Mouse (Mus musculus) midbrain, embryonic 12.5 days (tissue): Measurements from ENCODE around the gene Gm815. TPM values are rescaled to one million over a fixed set of nuclear protein-coding genes. Genes with fewer than 3 reads are reported as not detected.

Experiments used
- ATAC-seq: fragments of 200-750 bp; cut with Nextera tagmentation; 2 replicates; pipeline ENCODE4 v1.8.0; 2017; ENCODE audit warnings: low read depth, moderate TSS enrichment, moderate library complexity; ENCODE audit not compliant: low FRiP score
- H3K27ac ChIP-seq: fragments of 300-500 bp; sonication (generic); replicated peaks from 2 replicates; pipeline ENCODE4 v1.5.1; 2016; ENCODE audit warnings: mild to moderate bottlenecking
- H3K27me3 ChIP-seq: fragments of 300-500 bp; sonication (generic); 2 replicates; pipeline ENCODE4 v1.6.1; 2016; ENCODE audit warnings: mild to moderate bottlenecking
- H3K36me3 ChIP-seq: fragments of 300-500 bp; sonication (generic); 2 replicates; pipeline ENCODE4 v1.6.1; 2016
- H3K4me1 ChIP-seq: fragments of 300-500 bp; sonication (generic); 2 replicates; pipeline ENCODE4 v1.6.1; 2016
- H3K4me2 ChIP-seq: fragments of 300-500 bp; sonication (generic); replicated peaks from 2 replicates; pipeline ENCODE4 v1.6.1; 2016; ENCODE audit warnings: mild to moderate bottlenecking, moderate library complexity
- H3K4me3 ChIP-seq: fragments of 300-500 bp; sonication (generic); 2 replicates; pipeline ENCODE4 v1.5.1; 2016; ENCODE audit warnings: mild to moderate bottlenecking
- H3K9ac ChIP-seq: fragments of 300-500 bp; sonication (generic); replicated peaks from 2 replicates; pipeline ENCODE4 v1.6.1; 2016; ENCODE audit warnings: mild to moderate bottlenecking, moderate library complexity
- H3K9me3 ChIP-seq: fragments of 300-500 bp; sonication (generic); 2 replicates; pipeline ENCODE4 v1.6.1; 2016; ENCODE audit warnings: mild to moderate bottlenecking
- WGBS: fragments of 180-500 bp; shearing (Covaris S2); methylation state at CpG from one replicate; pipeline ENCODE4 v1.1.7; 2016; 5-methylcytosine and 5-hydroxymethylcytosine counted together
- polyA plus RNA-seq: library from polyadenylated mRNA; unstranded; fragments of >200 nt; fragmentation: Nextera tagmentation; extraction: Ambion mirVana; gene quantifications from 2 replicates; pipeline ENCODE4 v1.2.1, GENCODE M21; 2016

Gm815 gene
- polyA plus RNA-seq: not detected in 2 replicates

DNA sequence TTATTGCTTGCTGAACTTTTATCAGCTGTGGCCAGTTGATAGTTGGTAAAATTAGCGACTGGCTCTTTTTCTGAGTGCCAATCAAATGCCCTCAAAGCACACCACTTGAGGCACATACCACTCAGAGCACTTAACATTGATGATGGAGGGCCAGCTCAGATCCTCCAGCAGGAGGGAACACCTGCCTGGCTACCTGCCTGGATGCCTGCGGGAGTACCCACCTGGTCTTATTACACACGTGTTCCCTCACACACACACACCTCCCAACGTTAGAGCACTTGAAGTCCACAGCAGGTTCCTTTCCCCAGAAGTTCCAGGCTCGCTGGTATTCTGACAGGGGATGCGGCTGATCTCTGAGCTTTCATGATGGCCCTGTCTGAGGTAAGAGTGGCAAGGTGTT is at the start of gene Gm815:
Gene Gm815 (plus strand): TSS at position 266 of the 400 bp plus-strand sequence.
- H3K9me3 ChIP-seq: no peaks in the 10 kb centered on the region
- H3K36me3 ChIP-seq: no peaks in the 10 kb centered on the region
- no peak for ATAC-seq
- WGBS: 89% methylated on average over 6 of the region's 6 CpGs
- no peak within 1 kb of the TSS for H3K27ac ChIP-seq
- H3K4me2 ChIP-seq: no peak within 1 kb of the TSS
- H3K4me1 ChIP-seq: peaks cover 7% of the 10 kb centered on the region; the same call in 1 of the 2 replicates
- no peak within 1 kb of the TSS for H3K9ac ChIP-seq
- no peaks in the 10 kb centered on the region for H3K27me3 ChIP-seq
- no peak within 1 kb of the TSS for H3K4me3 ChIP-seq

DNA sequence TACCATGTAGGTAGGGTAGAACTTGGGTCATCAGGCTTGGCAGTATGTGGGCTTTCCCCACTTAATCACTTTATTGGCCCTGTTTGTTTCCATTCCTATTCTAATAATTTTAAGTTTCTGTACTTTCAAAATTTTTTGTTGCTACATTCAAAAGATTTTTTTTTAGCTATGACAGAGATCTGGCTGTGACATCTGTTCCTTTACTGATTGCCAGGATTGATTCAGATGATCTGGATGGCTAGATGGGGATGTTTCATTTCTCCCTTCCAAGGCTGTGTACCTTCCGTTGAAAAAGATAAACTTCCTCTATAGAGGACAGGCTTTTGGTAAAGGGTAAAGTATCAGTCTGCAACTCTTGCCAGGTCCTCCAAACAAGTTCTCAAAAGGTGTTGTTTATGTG is 48.1 kb upstream of the Gm815 start:
- H3K9ac ChIP-seq: no peak overlapping the region
- no peaks in the 10 kb centered on the region for H3K36me3 ChIP-seq
- no peak for ATAC-seq
- no peaks in the 10 kb centered on the region for H3K27me3 ChIP-seq
- no peak overlapping the region for H3K27ac ChIP-seq
- 0 out of 2 replicates have a peak, but pooled peaks cover 5% of the 10 kb centered on the region for H3K9me3 ChIP-seq
- 90% methylated on average over 1 of the region's 1 CpGs for WGBS
- no peaks in the 10 kb centered on the region for H3K4me1 ChIP-seq
- no peak overlapping the region for H3K4me2 ChIP-seq
- H3K4me3 ChIP-seq: no peak overlapping the region

GRCm38 (mm10) chr19:26843896-26844295 is 41.8 kb upstream of the Gm815 start:
- ATAC-seq: no peak

GRCm38 (mm10) chr19:26844813-26845212 is 40.9 kb upstream of the Gm815 start:
- Histone ChIP-seq H3K4me1 (peaks cover 28% of the 10 kb centered on the region), H3K9ac (no peak overlapping the region), H3K4me2 (peak overlapping the region; percentile 54; the same call in 1 of the 2 replicates), H3K9me3 (0 out of 2 replicates have a peak, but pooled peaks cover 7% of the 10 kb centered on the region), H3K36me3 (no peaks in the 10 kb centered on the region), H3K27ac (peak overlapping the region; percentile 95), H3K27me3 (no peaks in the 10 kb centered on the region), H3K4me3 (no peak overlapping the region)
- 3% methylated on average over 8 of the region's 8 CpGs for WGBS
- ATAC-seq: peak; percentile 89

More at GRCm38 (mm10) chr19:26843896-26844295, 41.8 kb upstream of the Gm815 start:
- Histone ChIP-seq H3K4me3 (no peak overlapping the region), H3K27ac (peak overlapping the region; percentile 95), H3K27me3 (no peaks in the 10 kb centered on the region), H3K4me2 (no peak overlapping the region), H3K9ac (no peak overlapping the region), H3K4me1 (peaks cover 28% of the 10 kb centered on the region), H3K9me3 (0 out of 2 replicates have a peak, but pooled peaks cover 7% of the 10 kb centered on the region), H3K36me3 (no peaks in the 10 kb centered on the region)
- 87% methylated on average over 6 of the region's 6 CpGs for WGBS

DNA sequence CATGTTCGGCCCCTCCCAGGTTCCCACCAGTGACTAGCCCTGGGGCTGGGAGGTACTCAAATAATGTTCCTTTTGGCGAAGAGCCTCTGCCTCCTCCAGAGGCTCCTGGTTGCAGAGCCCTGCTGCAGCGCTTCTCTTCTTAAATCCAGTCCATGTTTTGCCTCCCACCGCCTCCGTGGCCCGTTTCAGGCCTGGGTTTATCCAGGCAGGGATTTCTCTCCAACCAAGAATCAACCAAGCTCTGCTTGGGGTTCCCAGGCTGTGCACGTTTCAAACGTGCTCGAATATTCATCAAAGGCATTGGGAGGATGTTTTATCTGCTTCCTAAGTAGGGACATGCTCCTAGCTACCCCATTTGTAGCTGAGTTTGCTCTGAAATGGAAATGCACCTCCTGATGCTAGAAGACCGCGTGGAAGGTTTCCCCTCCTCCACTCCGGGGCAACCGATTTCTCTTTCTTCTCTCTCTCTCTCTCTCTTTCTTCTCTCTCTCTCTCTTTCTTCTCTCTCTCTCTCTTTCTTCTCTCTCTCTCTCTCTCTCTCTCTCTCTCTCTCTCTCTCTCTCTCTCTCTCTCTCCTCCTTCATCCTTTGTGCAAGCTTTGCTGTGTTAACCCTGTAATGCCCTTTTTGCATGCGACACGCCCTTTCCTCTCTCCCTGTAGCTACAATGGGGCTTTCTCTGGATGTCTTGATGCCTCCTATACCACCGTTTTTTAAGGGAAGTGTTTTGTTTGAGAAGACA is 40.2 kb upstream of the Gm815 start:
- Histone ChIP-seq H3K9ac (peak overlapping the region; percentile 57), H3K4me3 (peak overlapping the region; percentile 40), H3K9me3 (0 out of 2 replicates have a peak, but pooled peaks cover 7% of the 10 kb centered on the region), H3K36me3 (no peaks in the 10 kb centered on the region), H3K4me1 (peaks cover 28% of the 10 kb centered on the region), H3K27me3 (no peaks in the 10 kb centered on the region), H3K27ac (peak overlapping the region; percentile 95), H3K4me2 (peak overlapping the region; percentile 54)
- 1% methylated on average over 16 of the region's 16 CpGs for WGBS
- peak; percentile 96 for ATAC-seq

GRCm38 (mm10) chr19:26846017-26846285 is 39.7 kb upstream of the Gm815 start:
- Histone ChIP-seq H3K4me1 (peaks cover 28% of the 10 kb centered on the region), H3K4me2 (peak overlapping the region; percentile 54), H3K9ac (peak overlapping the region; percentile 57), H3K36me3 (no peaks in the 10 kb centered on the region), H3K27me3 (no peaks in the 10 kb centered on the region), H3K9me3 (0 out of 2 replicates have a peak, but pooled peaks cover 7% of the 10 kb centered on the region), H3K4me3 (peak overlapping the region; percentile 40), H3K27ac (peak overlapping the region; percentile 95)
- 0% methylated on average over 1 of the region's 1 CpGs for WGBS
- ATAC-seq: no peak; the same call in 1 of the 2 replicates

GRCm38 (mm10) chr19:26851017-26851782 is 34.5 kb upstream of the Gm815 start:
- 79% methylated on average over 10 of the region's 10 CpGs for WGBS

DNA sequence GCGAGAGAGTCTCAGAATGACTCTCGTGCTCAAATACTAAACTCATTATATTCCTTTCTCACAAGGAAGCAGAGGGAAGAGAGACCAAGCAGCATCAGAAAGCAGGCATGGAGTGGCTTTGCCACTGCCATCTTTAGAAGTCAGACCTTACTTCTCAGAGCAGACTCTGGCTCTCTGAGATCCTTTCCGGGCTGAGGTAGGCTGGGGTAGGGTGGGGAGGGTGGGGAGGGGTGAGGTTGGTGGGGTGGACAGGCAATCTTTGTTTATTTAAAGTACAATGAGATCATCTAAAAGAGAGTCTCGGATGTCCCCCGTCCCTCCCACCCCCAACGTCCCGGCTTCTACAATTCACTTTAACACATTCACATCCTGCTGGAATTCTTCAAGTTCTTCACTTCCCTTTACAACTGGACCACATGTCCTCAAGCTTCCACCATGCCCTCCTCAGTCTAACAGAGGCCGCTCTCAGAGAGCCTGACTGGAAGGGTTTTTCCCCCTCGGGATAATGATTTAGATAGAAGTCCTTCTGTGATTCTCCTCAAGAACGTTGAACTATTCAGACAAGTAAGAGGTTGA is 33.3 kb upstream of the Gm815 start:
- 67% methylated on average over 10 of the region's 10 CpGs for WGBS
- no peak overlapping the region for H3K4me3 ChIP-seq
- H3K27ac ChIP-seq: no peak overlapping the region
- no peaks in the 10 kb centered on the region for H3K36me3 ChIP-seq
- no peaks in the 10 kb centered on the region; the same call in 1 of the 2 replicates for H3K27me3 ChIP-seq
- no peak overlapping the region for H3K9ac ChIP-seq
- 0 out of 2 replicates have a peak, but pooled peaks cover 7% of the 10 kb centered on the region for H3K9me3 ChIP-seq
- no peak overlapping the region for H3K4me2 ChIP-seq
- ATAC-seq: no peak
- peaks cover 5% of the 10 kb centered on the region; the same call in 1 of the 2 replicates for H3K4me1 ChIP-seq

More at GRCm38 (mm10) chr19:26851017-26851782, 34.5 kb upstream of the Gm815 start:
- H3K9me3 ChIP-seq: 0 out of 2 replicates have a peak, but pooled peaks cover 7% of the 10 kb centered on the region
- no peaks in the 10 kb centered on the region for H3K36me3 ChIP-seq
- H3K27me3 ChIP-seq: no peaks in the 10 kb centered on the region
- no peak overlapping the region for H3K4me2 ChIP-seq
- no peak overlapping the region for H3K27ac ChIP-seq
- peaks cover 17% of the 10 kb centered on the region for H3K4me1 ChIP-seq
- H3K9ac ChIP-seq: no peak overlapping the region
- no peak for ATAC-seq
- H3K4me3 ChIP-seq: no peak overlapping the region

DNA sequence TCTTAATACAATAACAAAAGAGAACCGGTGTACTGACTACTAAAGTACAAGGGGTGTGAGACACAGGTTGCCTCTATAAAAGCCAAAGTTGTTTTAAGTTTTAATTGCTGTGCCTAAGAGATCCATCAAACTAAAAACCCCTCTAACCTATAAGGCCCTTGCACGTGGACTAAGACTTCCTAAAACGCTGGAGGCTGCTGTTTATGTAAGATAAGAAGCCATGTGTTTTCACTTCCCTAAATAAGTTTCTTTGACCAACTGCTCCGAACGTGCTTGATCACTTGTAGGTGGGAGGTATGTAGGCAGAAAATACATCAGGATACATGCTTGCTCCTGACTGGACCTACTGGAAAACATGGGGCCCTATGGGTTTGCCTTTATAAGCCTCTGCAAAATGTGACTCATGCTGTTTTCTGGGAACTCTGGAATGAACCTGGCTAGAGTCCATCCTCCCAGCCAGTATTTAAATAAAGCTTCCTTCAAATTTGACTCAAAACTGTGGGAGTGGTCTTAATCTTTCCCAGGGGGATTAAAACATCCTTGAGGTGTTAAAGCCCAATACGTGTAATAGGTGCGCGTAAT is 31.9 kb upstream of the Gm815 start:
- H3K4me1 ChIP-seq: peaks cover 9% of the 10 kb centered on the region
- no peak overlapping the region for H3K4me3 ChIP-seq
- H3K27me3 ChIP-seq: no peaks in the 10 kb centered on the region; the same call in 1 of the 2 replicates
- no peak for ATAC-seq
- H3K27ac ChIP-seq: no peak overlapping the region
- no peak overlapping the region for H3K4me2 ChIP-seq
- 0 out of 2 replicates have a peak, but pooled peaks cover 6% of the 10 kb centered on the region for H3K9me3 ChIP-seq
- WGBS: 89% methylated on average over 8 of the region's 8 CpGs
- no peaks in the 10 kb centered on the region for H3K36me3 ChIP-seq
- no peak overlapping the region for H3K9ac ChIP-seq

DNA sequence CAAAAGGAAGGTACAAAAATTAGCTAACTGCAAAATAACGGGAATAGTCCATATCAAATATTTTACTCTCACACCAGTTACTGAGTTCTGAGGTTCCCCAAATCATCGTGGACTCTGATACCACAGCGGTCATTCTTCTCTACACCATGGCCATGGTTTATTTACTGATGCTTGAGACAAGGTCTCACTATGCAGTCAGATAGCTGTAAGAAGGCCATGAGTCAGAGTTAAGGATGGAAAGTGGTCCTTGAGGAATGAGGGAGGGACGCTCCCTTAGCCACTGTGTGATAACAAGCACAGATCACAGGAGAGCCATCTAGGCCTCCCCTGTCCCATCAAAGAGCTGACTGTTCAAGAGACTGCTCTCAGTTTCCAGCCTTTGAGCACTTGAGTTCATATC is 31.0 kb upstream of the Gm815 start:
- WGBS: 94% methylated on average over 4 of the region's 4 CpGs
- ATAC-seq: no peak

DNA sequence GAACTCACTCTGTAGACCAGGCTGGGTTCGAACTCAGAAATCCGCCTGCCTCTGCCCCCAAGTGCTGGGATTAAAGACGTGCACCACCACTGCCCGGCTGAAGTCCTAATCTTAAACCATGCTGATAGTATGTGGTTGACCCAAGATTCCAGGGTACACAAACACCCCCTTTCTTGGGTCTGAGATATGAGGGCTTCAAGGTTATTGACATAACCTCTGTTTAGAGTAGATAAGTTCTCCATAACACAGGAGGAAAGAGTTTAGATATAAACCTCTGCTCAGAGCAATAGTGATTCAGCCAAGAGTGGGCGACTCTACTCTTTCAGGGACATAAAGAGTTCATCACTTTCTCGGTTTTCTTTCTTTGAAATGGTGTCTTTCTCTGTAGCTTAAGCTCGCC is 30.5 kb upstream of the Gm815 start:
- no peaks in the 10 kb centered on the region for H3K9me3 ChIP-seq
- H3K27me3 ChIP-seq: no peaks in the 10 kb centered on the region; the same call in 1 of the 2 replicates
- no peak overlapping the region for H3K4me2 ChIP-seq
- H3K4me1 ChIP-seq: peaks cover 18% of the 10 kb centered on the region
- ATAC-seq: no peak
- no peaks in the 10 kb centered on the region for H3K36me3 ChIP-seq
- no peak overlapping the region for H3K27ac ChIP-seq
- WGBS: 84% methylated on average over 7 of the region's 7 CpGs
- H3K4me3 ChIP-seq: no peak overlapping the region
- H3K9ac ChIP-seq: no peak overlapping the region

More for the DNA sequence above, 31.0 kb upstream of the Gm815 start:
- Histone ChIP-seq H3K4me2 (no peak overlapping the region), H3K27me3 (no peaks in the 10 kb centered on the region; the same call in 1 of the 2 replicates), H3K27ac (no peak overlapping the region), H3K9me3 (no peaks in the 10 kb centered on the region), H3K36me3 (no peaks in the 10 kb centered on the region), H3K4me3 (no peak overlapping the region), H3K9ac (no peak overlapping the region), H3K4me1 (peaks cover 17% of the 10 kb centered on the region)
